Comparison of ENCODE assay signal across 9 mouse cellular contexts in genomic region chr6:99265945-99266656, GRCm38 (mm10).
DNase-seq lines count a peak whose midpoint lies in the region; ATAC-seq lines count a peak whose summit lies in the region.
"Had no signal": no experiment of that assay in that cellular context is flagged by ENCODE, and none has a peak within 500 bp of the region (broad histone marks: within the 10 kb centered on the region; RNA-seq: fewer than 3 reads in every experiment).

No protein-coding gene starts in this region.

- no peak overlapping the region for H3K4me3 ChIP-seq in embryonic facial prominence, embryonic 11.5 days (ENCODE audit: low read depth, low read length)
- peak overlapping the region; percentile 16; the same call in 1 of the 2 replicates for H3K4me3 ChIP-seq in hindbrain, embryonic 10.5 days
- no peak overlapping the region for H3K4me3 ChIP-seq in limb, embryonic 11.5 days (ENCODE audit: low read depth, low read length)
- H3K4me3 ChIP-seq in stomach, embryonic 14.5 days (ENCODE audit: low read depth, low read length): peak overlapping the region; percentile 4; the same call in 1 of the 2 replicates

- no peaks in the 10 kb centered on the region for H3K27me3 ChIP-seq in embryonic facial prominence, embryonic 11.5 days (ENCODE audit: control insufficient read depth, insufficient read depth, low read length)
- 0 out of 2 replicates have a peak, but pooled peaks cover 3% of the 10 kb centered on the region for H3K27me3 ChIP-seq in hindbrain, embryonic 10.5 days (ENCODE audit: insufficient read depth, poor library complexity, severe bottlenecking)
- no peaks in the 10 kb centered on the region for H3K27me3 ChIP-seq in limb, embryonic 11.5 days (ENCODE audit: control insufficient read depth, insufficient read depth, low read length)
- no peaks in the 10 kb centered on the region for H3K27me3 ChIP-seq in stomach, embryonic 14.5 days (ENCODE audit: control insufficient read depth, insufficient read depth, low read length)

- H3K9me3 ChIP-seq in embryonic facial prominence, embryonic 11.5 days (replicated peaks; ENCODE audit: control insufficient read depth, low read length): no peaks in the 10 kb centered on the region
- no peaks in the 10 kb centered on the region for H3K9me3 ChIP-seq in hindbrain, embryonic 10.5 days
- no peaks in the 10 kb centered on the region for H3K9me3 ChIP-seq in limb, embryonic 11.5 days (ENCODE audit: control insufficient read depth, low read length)
- H3K9me3 ChIP-seq in stomach, embryonic 14.5 days (ENCODE audit: control insufficient read depth, low read depth, low read length): no peaks in the 10 kb centered on the region
- H3K9me3 ChIP-seq: G1E had no signal

- H3K36me3 ChIP-seq in embryonic facial prominence, embryonic 11.5 days (replicated peaks; ENCODE audit: control insufficient read depth, insufficient read depth, low read depth, low read length): no peaks in the 10 kb centered on the region
- H3K36me3 ChIP-seq in hindbrain, embryonic 10.5 days: no peaks in the 10 kb centered on the region
- H3K36me3 ChIP-seq in limb, embryonic 11.5 days (ENCODE audit: control insufficient read depth, insufficient read depth, low read length): no peaks in the 10 kb centered on the region
- H3K36me3 ChIP-seq in stomach, embryonic 14.5 days (ENCODE audit: control insufficient read depth, insufficient read depth, low read length): no peaks in the 10 kb centered on the region
- H3K36me3 ChIP-seq: G1E had no signal

- peak overlapping the region; percentile 2; the same call in 1 of the 2 replicates for H3K27ac ChIP-seq in embryonic facial prominence, embryonic 11.5 days (replicated peaks; ENCODE audit: low read depth, low read length)
- H3K27ac ChIP-seq in hindbrain, embryonic 10.5 days: peak overlapping the region; percentile 74
- H3K27ac ChIP-seq in limb, embryonic 11.5 days (replicated peaks; ENCODE audit: low read depth, low read length): no peak overlapping the region
- peak overlapping the region; percentile 90 for H3K27ac ChIP-seq in stomach, embryonic 14.5 days (ENCODE audit: low read length)

- H3K9ac ChIP-seq in embryonic facial prominence, embryonic 11.5 days (replicated peaks; ENCODE audit: low read length): 0 out of 2 replicates have a peak overlapping the region, but pooled peaks have one; percentile 11
- no peak overlapping the region for H3K9ac ChIP-seq in limb, embryonic 11.5 days (ENCODE audit: low read length)
- no peak overlapping the region; the same call in 1 of the 2 replicates for H3K9ac ChIP-seq in stomach, embryonic 14.5 days (replicated peaks; ENCODE audit: low read depth, low read length)

- H3K4me1 ChIP-seq in embryonic facial prominence, embryonic 11.5 days (ENCODE audit: control insufficient read depth, insufficient read depth, low read length): peaks cover 6% of the 10 kb centered on the region
- peaks cover 78% of the 10 kb centered on the region for H3K4me1 ChIP-seq in hindbrain, embryonic 10.5 days (replicated peaks)
- H3K4me1 ChIP-seq in limb, embryonic 11.5 days (ENCODE audit: control insufficient read depth, insufficient read depth, low read length): peaks cover 16% of the 10 kb centered on the region; the same call in 1 of the 2 replicates
- H3K4me1 ChIP-seq in stomach, embryonic 14.5 days (ENCODE audit: control insufficient read depth, insufficient read depth, low read length): peaks cover 47% of the 10 kb centered on the region

- WGBS in embryonic facial prominence, embryonic 11.5 days: 18% methylated on average over 13 of the region's 13 CpGs
- WGBS in hindbrain, embryonic 10.5 days: 11% methylated on average over 13 of the region's 13 CpGs
- WGBS in limb, embryonic 11.5 days: 37% methylated on average over 13 of the region's 13 CpGs
- WGBS in stomach, embryonic 14.5 days: 29% methylated on average over 13 of the region's 13 CpGs

- ATAC-seq in embryonic facial prominence, embryonic 11.5 days (replicated peaks; ENCODE audit: insufficient number of reproducible peaks, low FRiP score, low TSS enrichment, low read depth): no peak
- ATAC-seq in limb, embryonic 11.5 days (ENCODE audit: insufficient number of reproducible peaks, low FRiP score, low TSS enrichment, low read depth): no peak
- ATAC-seq in megakaryocyte-erythroid progenitor cell, adult 5-6 weeks (replicated peaks; ENCODE audit: low FRiP score, low TSS enrichment, poor library complexity, severe bottlenecking): peak; percentile 24; the same call in 1 of the 2 replicates
- 0 out of 2 replicates have a peak, but pooled peaks have one; percentile 48 for ATAC-seq in stomach, embryonic 14.5 days (ENCODE audit: insufficient number of reproducible peaks, insufficient read depth, low FRiP score, low read depth)

- no peak overlapping the region for H3K4me2 ChIP-seq in embryonic facial prominence, embryonic 11.5 days (ENCODE audit: low read depth, low read length)
- H3K4me2 ChIP-seq in limb, embryonic 11.5 days (ENCODE audit: low read depth, severe bottlenecking): no peak overlapping the region
- peak overlapping the region; percentile 31 for H3K4me2 ChIP-seq in stomach, embryonic 14.5 days (replicated peaks; ENCODE audit: low read depth, low read length)

- DNase-seq in heart, adult 11 months: peak; percentile 93
- no peak for DNase-seq in heart, adult 8-10 months (ENCODE audit: low spot score)
- peak; percentile 41 for DNase-seq in embryonic facial prominence, embryonic 11.5 days (ENCODE audit: low spot score)
- peak; percentile 28 for DNase-seq in hindbrain, embryonic 10.5 days (ENCODE audit: low spot score)
- peak; percentile 34 for DNase-seq in limb, embryonic 11.5 days (ENCODE audit: low spot score)
- DNase-seq in cerebellum, adult 18-20 months: no peak

Comparison
In these comparisons a context has a peak if more than half of its experiments do, and no peak if none do; other contexts are left out.
1. DNase-seq: peak in heart, adult 11 months (single experiment), embryonic facial prominence, embryonic 11.5 days (single experiment), hindbrain, embryonic 10.5 days (single experiment) and limb, embryonic 11.5 days (single experiment); none in heart, adult 8-10 months (single experiment) and cerebellum, adult 18-20 months (0 of 2).
2. ATAC-seq: peak in megakaryocyte-erythroid progenitor cell, adult 5-6 weeks (single experiment) and stomach, embryonic 14.5 days (single experiment); none in embryonic facial prominence, embryonic 11.5 days (single experiment) and limb, embryonic 11.5 days (single experiment).
3. H3K4me3 ChIP-seq: peak in hindbrain, embryonic 10.5 days (single experiment) and stomach, embryonic 14.5 days (single experiment); none in embryonic facial prominence, embryonic 11.5 days (single experiment) and limb, embryonic 11.5 days (single experiment).